ENCODE assay signal across 13 mouse cellular contexts in genomic region chr6:32837939-32838301, GRCm38 (mm10).
DNase-seq lines count a peak whose midpoint lies in the region; ATAC-seq and TF ChIP-seq lines count a peak whose summit lies in the region.
"Had no signal": no experiment of that assay in that cellular context is flagged by ENCODE, and none has a peak within 500 bp of the region (broad histone marks: within the 10 kb centered on the region; RNA-seq: fewer than 3 reads in every experiment).

No protein-coding gene starts in this region.

- H3K4me2 ChIP-seq in midbrain, embryonic 16.5 days (ENCODE audit: low read length), result no peak overlapping the region
- H3K4me2 ChIP-seq: embryonic facial prominence, embryonic 13.5 days; midbrain, embryonic 12.5 days; neural tube, embryonic 12.5 days had no signal

- no peaks in the 10 kb centered on the region for H3K27me3 ChIP-seq in midbrain, embryonic 16.5 days (ENCODE audit: control insufficient read depth, insufficient read depth, low read depth, low read length)
- H3K27me3 ChIP-seq: embryonic facial prominence, embryonic 13.5 days; midbrain, embryonic 12.5 days; neural tube, embryonic 12.5 days had no signal

- no peaks in the 10 kb centered on the region for H3K9me3 ChIP-seq in midbrain, embryonic 16.5 days (replicated peaks; ENCODE audit: control insufficient read depth, low read length, poor library complexity, severe bottlenecking)
- H3K9me3 ChIP-seq: embryonic facial prominence, embryonic 13.5 days; midbrain, embryonic 12.5 days; neural tube, embryonic 12.5 days had no signal

- WGBS in midbrain, embryonic 16.5 days, result 72% methylated on average over 2 of the region's 2 CpGs

- H3K27ac ChIP-seq in left cerebral cortex, adult 2 months, result peak overlapping the region; percentile 12; the same call in 1 of the 2 replicates
- peak overlapping the region; percentile 59; the same call in 1 of the 2 replicates for H3K27ac ChIP-seq in midbrain, embryonic 16.5 days (ENCODE audit: low read length)
- H3K27ac ChIP-seq: embryonic facial prominence, embryonic 13.5 days; gastrocnemius, adult 2 months; midbrain, embryonic 12.5 days; neural tube, embryonic 12.5 days had no signal

- TF ChIP-seq CTCF in left cerebral cortex, adult 2 months (IDR thresholded peaks at IDR 0.05), result no peak
- TF ChIP-seq CTCF in brain, embryonic 14.5 days (IDR thresholded peaks at IDR 0.05; ENCODE audit: borderline replicate concordance, extremely low read depth, insufficient read depth, insufficient read length), result no peak

- no peak overlapping the region for H3K4me3 ChIP-seq in left cerebral cortex, adult 2 months
- no peak overlapping the region for H3K4me3 ChIP-seq in midbrain, embryonic 16.5 days (ENCODE audit: low read depth, low read length)
- H3K4me3 ChIP-seq: embryonic facial prominence, embryonic 13.5 days; gastrocnemius, adult 2 months; midbrain, embryonic 12.5 days; neural tube, embryonic 12.5 days had no signal

- H3K4me1 ChIP-seq in midbrain, embryonic 16.5 days (ENCODE audit: control insufficient read depth, insufficient read depth, low read length), result peaks cover 11% of the 10 kb centered on the region; the same call in 1 of the 2 replicates
- H3K4me1 ChIP-seq: embryonic facial prominence, embryonic 13.5 days; midbrain, embryonic 12.5 days; neural tube, embryonic 12.5 days had no signal

- H3K36me3 ChIP-seq in midbrain, embryonic 16.5 days (ENCODE audit: control insufficient read depth, insufficient read depth, low read length), result no peaks in the 10 kb centered on the region
- H3K36me3 ChIP-seq: midbrain, embryonic 12.5 days; neural tube, embryonic 12.5 days had no signal

- H3K9ac ChIP-seq in midbrain, embryonic 16.5 days (ENCODE audit: low read depth, low read length), result no peak overlapping the region
- H3K9ac ChIP-seq: embryonic facial prominence, embryonic 13.5 days; midbrain, embryonic 12.5 days; neural tube, embryonic 12.5 days had no signal

- DNase-seq in left cerebral cortex, adult 2 months (ENCODE audit: extremely low spot score in 1 of 2, low spot score in 2 of 2), result no peak
- DNase-seq in left cerebral cortex, adult 9 months (ENCODE audit: low spot score in 2 of 2), result no peak
- DNase-seq in R1 (ENCODE audit: low read depth, low spot score), result peak; percentile 31
- DNase-seq in brain, embryonic 14.5 days (ENCODE audit: low read depth), result peak; percentile 83
- DNase-seq in spleen, postnatal 36 days (ENCODE audit: low spot score in 2 of 2), result no peak
- DNase-seq in layer of hippocampus, adult 9-11 months, result no peak
- DNase-seq: cerebellum, adult 18-20 months; gastrocnemius, adult 2 months; heart, adult 18-20 months had no signal

- intact Hi-C loops in left cerebral cortex, adult 2 months (cut with DNase I), result no loop called here

- ATAC-seq in midbrain, embryonic 16.5 days, result no peak

- TF ChIP-seq POLR2A in brain, embryonic 14.5 days (IDR thresholded peaks at IDR 0.05; ENCODE audit: borderline replicate concordance, extremely low read depth, insufficient read depth, insufficient read length, poor library complexity, severe bottlenecking), result no peak

Comparison
In these comparisons a context has a peak if more than half of its experiments do, and no peak if none do; other contexts are left out.
1. DNase-seq: peak in R1 (single experiment) and brain, embryonic 14.5 days (single experiment); none in left cerebral cortex, adult 2 months (0 of 2), left cerebral cortex, adult 9 months (0 of 2), spleen, postnatal 36 days (0 of 2) and layer of hippocampus, adult 9-11 months (single experiment).